Mouse (Mus musculus) ovary, postnatal 10 days (tissue): ENCODE data around the gene Bhlha15.

Source experiments
- DNase-seq: peaks from one replicate; pipeline ENCODE4 v3.0.0; 2022; ENCODE audit warnings: low spot score

Bhlha15 gene

DNA sequence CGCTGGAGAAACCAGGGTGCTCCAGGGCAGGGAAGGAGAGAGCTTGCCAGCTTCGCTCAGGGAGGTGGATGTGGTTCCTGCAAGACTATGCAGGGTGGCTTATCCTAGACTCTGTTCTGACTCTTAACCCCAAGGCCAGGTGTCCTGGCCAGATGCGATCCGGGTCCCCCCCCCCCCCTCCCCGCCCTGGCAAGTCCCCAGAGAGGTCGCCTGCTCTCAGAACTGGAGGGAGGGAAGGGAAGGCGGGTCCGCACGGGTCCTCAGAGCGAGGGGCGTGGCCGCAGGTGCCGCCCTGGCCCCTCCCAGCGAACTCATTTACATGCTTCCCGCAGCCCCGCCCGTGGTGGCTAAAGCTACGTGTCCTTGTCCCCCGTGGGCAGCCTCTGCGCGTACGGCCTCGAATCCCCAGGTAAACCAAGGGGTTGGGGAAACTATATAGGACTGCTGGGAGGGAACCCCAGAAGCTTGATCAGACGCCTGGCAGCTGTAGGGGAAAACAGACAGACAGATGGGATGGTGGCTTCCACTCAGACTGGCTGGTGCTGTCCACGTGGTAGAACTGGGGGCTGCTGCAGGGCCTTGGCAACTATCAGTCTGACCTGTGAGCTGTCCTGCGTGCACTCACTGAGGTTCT lies at the start of gene Bhlha15:
Gene Bhlha15, plus strand, starts transcription at position 337 of the 634 bp plus-strand sequence.
- no peak for DNase-seq

DNA sequence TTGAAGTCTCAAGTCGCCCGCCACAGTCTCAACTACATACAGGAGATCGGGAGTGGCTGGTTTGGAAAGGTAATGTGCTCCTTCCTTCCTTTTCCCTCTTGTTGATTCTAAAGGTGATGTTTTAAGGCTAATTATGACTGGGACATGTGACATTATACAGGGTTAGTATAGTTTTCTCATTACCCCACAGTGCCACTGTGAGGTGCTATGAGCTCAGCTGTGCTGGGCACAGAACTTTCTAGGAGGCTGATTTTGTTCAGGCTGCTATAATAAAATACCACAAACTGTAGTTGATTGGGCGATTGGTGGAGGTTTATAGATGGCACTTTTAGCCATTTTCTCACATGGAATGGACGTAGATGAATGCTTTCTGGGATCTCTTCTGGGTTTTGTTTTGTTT lies 46.6 kb upstream of the Bhlha15 start:
- DNase-seq, result no peak

DNA sequence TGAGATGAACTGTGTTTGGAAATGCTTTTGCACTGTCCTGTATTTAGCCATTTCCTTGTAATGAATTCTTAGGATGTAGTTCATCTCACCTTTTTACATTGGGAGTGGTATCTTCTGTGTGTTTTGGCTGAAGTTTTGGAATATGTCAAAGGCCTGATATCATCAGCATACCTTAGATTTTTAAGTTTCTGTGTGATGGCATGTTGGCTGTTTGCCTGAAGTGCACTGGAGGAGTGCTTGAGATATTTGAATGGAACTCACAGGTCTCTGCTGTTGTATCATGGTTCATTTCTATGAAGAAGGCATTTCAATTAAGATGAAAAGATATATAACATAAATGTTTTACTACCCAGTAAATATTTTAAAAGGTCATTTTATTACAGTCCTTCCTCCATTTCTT lies 43.2 kb upstream of the Bhlha15 start:
- DNase-seq, result no peak

DNA sequence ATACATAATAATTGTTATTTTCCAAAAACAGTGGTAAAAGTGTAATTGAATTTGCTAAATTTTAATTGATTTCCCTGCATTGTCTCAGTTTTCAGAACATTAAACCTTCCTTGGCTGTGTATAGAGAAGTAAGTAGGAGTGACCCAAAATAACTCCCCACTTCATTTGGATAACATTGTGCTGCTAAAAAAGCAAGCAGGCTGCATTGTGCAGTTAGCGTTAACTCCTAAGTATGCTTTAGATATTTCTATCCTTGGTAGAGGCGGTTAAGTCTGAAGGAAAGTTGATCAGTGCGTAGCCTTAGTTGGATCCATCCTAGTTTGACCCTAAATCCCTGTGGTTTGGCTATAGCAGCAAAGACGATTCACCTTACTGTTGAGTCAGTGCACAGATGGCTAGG lies 40.6 kb upstream of the Bhlha15 start:
- DNase-seq, result no peak

DNA sequence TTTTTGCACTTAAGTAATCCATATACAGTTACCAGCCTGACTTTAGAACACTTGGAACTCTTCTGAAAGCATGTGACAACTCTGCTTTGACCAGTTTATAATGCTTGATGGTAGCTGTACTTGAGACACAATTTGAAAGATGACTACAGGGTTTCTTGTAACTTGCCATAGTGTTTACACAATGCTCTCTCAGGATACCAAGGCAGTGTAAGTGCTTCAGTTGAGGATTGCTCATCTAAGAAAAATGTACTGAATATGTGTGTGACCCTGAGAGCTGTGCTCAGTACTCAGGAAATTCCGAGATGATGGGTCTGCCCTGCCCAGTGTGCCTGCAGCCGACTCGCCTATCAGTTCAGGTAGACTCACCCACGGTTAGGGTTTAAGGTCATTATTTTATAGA lies 38.8 kb upstream of the Bhlha15 start:
- DNase-seq, result no peak

DNA sequence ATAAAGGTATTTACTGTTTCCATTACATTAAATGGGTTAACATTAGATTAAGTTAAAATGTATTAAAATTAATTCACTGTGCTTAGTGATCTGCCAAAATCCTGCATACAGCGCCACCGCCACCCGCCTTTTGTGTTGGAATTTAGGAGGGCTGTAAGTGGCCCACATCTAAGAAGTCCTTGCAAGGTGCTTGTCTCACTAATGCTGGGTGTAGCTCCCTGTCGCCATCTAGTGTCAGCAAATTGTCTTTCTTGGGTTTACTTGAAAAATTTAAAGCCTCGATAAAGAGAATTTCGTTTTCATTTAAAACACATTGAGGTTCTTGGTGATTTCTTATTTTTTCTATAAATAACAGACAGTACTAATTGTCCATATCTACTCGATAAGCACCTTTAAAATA lies 35.6 kb upstream of the Bhlha15 start:
- DNase-seq, result no peak

DNA sequence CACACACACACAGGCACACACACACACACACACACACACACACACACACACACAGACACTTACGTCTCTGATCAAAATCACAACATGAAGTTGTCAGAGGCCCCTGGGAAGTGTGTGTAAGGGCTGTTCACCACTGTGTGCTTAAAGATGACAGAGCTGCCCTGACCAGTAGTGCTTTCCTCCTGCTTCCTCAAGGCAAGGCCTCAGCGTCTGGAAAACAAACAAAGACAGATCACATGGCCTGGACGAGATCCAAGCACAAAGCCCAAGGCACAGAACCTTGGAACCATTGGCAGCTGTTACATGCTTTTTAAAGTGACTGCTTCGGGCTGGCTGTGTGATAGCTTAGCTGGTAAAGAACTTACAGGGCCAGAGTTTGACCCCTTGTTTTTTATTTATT lies 31.5 kb upstream of the Bhlha15 start:
- no peak for DNase-seq

DNA sequence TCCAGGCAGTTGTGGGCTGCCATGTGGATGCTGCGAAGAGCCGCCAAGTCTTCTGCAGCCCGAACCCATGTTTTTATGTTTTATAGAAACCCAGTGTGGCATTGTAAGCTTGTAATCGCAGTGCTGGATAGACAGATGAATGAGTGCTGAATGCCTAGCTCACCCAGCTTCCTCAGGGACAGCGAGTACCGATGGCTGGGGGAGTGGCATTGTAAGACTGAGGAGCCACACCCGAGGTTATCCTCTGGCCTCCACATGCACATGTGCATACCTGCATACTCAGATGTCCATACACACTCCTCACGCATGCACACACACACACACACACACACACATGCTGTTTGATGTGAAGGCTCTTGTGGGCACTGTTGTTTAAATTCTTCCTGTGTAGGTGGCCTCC lies 30.9 kb upstream of the Bhlha15 start:
- DNase-seq, result no peak

DNA sequence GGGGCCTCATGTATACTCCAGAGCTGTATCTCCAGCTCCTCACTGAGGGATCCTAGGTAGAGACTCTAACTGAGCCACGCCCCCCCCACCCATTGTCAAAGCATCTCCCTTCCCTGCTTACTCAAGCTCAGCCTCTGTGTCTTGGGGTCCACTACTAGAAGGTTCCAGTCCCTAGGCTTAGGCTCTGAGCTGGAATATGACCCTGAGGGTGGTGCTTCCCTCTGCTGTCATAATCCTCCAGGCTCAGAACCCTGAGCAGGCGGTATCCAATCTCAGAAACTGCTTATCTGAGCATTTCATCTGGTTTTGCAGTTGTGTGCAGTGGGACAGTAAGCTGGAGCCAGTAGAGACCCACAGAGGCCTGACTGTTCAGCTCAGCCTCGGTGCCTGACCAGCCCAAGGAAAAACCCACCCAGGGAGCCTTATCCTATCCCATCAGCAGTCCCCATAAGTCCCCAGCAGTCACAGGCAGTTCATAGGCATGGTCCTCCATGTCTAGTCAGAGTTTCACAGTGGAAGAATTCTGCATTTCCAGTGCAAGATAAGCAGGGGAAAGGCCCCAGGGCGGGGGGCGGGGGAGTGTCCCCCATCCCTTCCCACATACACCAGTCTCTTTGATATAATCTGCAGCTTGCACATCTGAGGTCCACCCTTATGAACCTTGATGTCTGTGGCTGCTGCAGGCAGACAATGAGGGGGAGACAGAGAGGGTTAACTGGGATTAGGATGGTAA lies 27.8 kb upstream of the Bhlha15 start:
- no peak for DNase-seq

DNA sequence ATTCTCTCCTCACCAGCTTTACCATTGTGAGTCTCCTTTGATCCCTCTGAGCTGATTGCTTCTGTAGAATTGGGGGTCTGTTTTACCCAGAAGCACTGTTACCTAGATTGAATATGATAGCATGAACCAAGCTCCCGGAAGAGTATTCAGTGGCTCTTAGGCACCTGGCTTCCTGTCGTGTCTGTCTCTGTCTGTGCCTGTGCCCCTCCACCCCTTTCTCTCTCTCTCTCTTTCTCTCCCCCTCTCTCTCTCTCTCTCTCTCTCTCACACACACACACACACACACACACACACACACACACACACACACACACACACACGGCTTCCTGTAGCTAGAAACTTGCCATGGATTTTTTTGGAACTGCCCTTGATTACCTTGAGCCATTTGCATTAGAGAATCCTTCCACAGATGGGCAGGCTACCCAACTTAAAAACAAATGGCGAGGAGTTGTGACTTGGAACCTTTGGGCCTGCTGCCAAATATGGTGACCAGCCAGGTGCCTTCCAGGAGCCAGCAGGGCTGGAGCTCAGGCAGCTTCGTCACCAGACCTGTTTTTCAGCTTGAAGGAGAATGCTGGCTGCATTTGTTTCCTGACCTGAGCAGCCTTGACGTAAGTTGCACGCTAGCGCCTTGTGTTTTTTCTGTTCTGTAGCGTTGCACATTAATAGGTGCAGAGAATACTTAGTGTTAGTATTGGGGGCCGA lies 27.1 kb upstream of the Bhlha15 start:
- DNase-seq, result no peak

DNA sequence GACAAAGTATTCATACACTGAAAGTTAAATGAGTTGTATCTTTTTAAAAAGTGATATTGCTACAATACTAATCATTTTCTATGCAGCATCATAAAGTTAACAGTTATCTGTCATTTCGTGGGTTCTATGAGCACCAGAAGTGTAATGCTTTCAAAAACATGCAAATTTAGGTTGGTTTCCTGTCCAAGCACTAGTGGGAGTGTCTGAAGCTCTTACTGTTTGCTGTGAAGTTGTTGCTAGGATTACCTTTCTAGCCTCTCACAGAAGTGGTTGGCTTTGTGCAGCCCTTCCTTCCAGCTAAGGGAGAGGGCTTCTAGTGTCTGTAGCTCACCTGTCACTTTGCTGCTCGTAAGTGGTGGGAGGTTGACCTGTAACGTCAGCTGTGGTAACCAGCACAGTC lies 24.3 kb upstream of the Bhlha15 start:
- DNase-seq, result no peak

DNA sequence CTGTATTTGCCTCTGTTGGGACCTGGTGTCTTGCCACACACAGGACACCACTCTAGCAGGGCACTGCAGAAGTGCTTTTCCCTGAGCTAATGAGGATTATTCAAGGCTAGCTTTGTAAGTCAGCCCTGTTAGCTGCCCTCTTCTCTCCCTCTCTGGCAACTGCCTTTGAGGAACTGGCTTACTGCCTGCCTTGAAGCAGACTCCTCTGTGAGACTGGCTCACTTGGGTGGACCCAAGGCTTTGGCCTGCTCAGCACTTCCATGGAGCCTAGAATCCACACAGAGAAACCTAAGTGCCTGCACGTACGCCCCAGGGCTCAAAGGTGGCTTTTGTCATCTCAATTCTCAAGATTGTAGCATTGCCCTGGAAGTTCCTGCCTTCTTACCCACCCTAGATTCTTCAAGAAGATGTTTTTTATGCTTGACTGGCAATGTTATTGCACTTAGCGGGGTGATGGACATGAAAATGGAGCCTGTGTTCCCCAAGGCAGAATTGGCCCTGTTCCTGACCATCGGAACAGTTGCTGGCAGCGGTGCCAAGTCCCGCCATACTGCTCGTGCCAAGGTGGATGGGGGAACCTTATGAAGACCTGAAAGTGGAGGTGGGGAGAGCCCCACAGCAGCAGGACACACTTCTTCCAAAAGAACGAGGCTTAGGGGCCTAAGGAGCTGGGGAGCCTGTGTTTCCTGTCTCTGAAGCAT lies 20.7 kb upstream of the Bhlha15 start:
- DNase-seq, result no peak

DNA sequence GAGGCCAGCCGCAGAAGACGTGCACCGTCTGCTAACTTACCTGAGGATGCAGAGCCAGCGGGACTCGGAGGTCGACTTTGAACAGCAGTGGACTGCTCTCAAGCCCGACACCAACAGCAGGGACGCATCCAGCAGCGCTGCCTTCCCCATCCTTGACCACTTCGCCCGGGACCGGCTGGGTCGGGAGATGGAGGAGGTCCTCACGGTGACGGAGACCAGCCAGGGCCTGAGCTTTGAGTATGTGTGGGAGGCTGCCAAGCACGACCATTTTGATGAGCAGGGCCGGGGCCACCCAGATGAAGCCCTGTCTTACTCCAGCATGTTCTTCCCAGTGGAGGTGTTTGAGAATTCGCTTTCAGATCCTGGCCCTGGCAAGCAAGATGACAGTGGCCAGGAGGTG lies 16.4 kb upstream of the Bhlha15 start:
- DNase-seq, result no peak

DNA sequence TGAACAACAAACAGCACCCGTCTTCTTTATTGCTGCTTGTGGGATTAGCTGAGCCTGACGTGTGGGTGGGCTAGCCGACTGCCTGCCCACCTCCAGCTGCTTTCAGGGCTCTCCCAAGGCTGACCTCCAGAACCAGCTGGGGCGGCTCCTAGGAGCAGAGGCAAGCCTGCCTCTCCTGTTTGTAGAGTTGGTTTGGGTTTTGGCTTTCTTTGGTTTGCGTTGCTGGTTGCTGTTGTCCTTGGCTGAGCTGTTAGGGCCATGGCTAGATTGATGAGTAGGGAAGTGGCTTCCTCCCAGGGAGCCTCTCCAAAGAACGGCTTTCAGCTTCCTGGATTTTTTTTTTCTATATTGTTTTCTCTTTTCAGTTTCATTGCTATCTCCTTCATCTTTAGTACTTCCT lies 11.9 kb upstream of the Bhlha15 start:
- DNase-seq, result no peak

DNA sequence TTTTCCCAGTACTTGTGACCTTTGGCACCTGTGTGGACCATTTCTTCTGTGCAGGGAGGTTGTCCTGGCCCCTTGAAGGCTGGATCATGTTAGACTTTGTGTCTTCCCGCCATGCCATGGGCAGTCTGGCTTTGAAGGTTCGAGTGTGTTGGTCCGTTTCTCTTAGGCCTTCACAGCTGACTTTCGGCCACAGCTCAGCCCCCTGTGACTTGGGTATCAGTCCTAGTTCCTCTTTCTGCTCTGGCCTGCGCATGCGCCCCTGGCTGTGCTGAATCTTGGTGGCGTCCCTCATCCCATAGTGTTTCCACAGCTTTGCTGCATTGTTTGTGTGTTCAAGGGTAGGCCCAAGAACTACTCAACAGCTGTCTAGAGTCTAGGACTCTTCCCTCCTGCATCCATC lies 8.8 kb upstream of the Bhlha15 start:
- no peak for DNase-seq

DNA sequence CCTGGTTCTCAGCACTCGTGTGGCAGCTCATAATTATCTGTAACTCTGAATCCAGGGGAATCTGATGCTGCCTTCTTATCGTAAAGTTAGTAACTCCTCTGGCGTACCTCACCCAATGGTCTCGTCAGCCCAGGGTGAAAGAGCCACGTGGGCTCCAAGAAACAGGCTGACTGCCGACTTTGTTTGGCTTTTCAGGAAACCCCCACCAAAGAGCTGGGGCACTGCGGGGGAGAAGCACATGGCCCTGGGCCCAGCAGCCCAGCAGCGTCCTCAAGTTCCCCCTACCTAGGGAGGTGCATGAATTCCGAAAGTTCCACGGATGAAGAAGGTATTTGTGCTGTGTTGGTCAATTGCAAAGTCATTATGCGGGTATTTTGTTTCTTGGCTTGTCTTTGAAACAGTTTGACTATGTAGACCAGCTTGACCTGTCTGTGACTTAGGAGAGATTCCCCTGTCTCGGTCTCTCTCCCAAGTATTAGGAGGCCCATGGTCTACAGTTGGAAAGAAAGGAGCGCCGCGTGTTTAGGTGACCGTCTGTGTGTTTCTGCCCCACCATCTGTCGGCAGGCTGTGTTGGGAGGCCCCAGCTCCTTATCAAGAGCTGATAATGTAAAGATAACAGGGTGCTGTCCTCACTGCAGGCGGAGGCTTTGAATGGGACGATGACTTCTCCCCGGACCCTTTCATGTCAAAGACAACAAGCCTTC lies 7.4 kb upstream of the Bhlha15 start:
- no peak for DNase-seq

DNA sequence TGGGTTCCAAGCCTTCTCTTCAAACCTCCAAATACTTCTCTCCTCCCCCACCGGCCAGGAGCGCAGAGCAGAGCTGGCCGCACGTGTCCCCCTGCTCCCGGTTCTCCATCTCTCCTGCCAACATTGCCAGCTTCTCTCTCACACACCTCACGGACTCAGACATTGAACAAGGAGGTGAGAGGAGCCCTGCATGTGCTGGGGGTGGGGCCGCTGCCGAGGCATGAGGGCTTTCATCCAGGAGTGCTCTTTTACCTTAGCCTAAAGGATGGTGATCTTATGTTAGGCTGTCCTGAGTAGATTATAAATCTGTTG lies 6.9 kb upstream of the Bhlha15 start:
- DNase-seq, result no peak

DNA sequence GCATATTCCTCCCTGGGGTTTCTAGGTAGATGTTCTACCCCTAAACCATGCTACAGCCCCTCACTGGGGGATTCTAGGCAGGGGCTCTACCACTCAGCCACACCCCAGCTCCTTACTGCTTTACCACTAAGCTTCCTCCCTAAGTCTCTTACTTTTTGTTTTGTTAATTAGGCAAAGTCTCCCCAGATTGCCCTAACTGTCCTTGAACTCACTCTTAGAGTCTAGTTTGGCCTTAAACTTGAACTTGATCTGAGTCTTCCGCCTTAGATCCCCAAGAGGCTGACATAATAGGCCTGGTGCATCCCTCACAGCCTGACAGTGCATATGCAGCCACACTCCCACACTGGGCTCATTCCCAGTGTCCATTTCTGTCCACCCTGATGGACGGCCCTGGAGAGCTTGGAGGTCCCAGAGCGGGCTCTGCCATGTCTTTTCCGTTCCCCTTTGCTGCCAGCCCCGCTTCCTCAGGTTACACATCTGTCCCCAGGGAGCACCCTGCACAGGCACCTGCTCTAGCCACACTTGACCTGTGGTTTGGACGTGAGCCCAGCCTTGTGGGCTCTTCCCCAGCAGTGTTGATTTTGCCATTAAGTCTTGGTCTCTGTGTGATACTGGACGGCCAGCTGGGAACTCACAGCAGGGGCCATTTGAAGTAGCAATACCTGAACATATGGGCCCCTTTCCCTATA lies 6.3 kb upstream of the Bhlha15 start:
- no peak for DNase-seq

DNA sequence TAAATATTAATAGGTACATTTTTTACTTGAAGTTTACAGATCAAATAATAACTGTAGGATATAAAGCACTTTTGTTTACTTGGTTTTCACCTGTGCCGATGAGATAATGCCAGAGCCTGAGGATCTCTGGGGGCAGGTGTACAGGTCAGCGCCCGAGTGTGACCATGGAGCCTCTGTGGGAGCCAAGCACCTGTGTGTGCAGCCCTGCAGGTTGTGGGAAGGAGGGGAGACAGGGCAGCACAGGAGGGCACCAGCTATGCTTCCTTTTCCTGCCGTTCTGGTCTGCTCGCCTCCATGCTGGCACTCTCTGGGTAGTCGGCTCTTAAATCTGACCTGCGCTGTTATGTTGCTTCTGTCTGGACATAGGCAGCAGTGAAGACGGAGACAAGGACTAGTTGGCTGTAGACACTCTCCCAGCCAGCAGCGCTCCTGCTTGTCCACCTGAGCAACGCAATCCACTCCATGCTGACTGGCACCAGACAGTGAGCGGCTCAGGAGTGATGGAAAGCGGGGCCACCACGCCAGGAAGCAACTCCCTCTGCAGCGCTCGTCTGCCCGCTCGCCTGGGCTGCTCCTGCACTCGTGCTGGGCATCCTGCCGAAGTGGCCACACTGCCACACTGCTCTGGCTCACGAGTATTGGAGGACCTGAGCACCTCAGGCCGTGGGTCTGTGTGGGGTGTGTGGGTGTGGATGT lies 5.6 kb upstream of the Bhlha15 start:
- DNase-seq, result no peak

DNA sequence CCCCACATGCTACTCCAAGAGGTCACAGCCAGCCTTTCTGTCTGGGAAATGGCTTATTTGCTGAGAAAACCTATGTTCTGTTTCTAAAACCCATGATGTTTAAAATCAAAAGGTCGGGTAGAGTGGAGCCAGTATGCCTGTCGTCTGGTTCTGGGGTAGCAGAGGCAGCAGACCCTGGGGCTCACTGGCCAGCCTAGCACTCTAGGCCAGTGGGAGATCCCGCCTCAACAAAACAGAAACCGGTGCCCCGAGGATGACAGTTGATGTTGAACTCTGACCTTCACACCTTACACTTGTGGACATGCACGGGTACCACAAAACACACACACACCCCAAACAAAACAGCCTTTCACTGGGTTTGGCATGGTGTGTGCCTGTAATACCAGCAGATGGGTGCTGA lies 1.7 kb upstream of the Bhlha15 start:
- no peak for DNase-seq

DNA sequence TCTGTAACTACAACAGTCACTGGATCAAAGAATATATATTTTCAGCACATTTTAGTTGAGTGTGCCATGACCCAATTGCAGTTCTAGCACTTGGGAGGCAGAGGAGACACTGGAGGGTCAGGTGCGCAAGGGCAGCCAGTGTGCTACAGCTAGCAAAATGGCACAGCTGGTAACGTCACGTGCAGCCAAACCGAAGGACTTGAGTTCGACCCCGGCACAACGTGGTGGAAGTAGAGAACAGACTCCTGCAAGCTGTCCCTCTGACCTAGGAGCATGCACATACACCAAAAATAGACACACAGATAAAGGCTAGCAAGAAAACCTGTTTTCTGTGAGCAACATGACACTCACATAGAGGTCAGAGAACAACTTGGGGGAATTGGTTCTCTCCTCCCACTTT lies 759 bp upstream of the Bhlha15 start:
- no peak for DNase-seq
